In the genomic region with DNA sequence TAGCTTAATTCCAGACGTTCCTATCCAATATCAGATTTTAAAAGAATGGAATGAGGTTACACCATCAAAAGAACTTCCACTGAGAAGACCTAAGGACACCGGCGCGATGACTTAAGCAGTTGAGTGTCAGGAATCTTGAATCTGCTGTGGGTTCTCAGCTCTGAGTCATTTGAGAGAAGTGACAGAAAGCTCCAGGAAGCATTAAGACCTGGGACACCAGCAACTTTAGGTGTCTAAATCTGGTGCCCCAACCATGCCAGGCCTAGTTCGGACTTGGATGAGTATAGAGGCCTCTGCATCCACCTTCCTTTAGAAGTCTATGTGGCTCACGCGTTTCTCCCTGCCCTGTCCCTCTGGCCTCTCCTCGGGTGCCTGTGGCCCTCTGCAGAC, we compare ENCODE assay signal across 9 mouse cellular contexts. TPM values are rescaled to one million over a fixed set of nuclear protein-coding genes. Genes with fewer than 3 reads are reported as not detected.
DNase-seq lines count a peak whose midpoint lies in the region; ATAC-seq and TF ChIP-seq lines count a peak whose summit lies in the region.
"Had no signal": no experiment of that assay in that cellular context is flagged by ENCODE, and none has a peak within 500 bp of the region (broad histone marks: within the 10 kb centered on the region; RNA-seq: fewer than 3 reads in every experiment).

No protein-coding gene starts in this region.

- peak overlapping the region; percentile 99 for H3K27ac ChIP-seq in heart, postnatal 0 days (ENCODE audit: low read depth)
- H3K27ac ChIP-seq in hindbrain, embryonic 12.5 days: peak overlapping the region; percentile 83; the same call in 1 of the 2 replicates
- no peak overlapping the region for H3K27ac ChIP-seq in midbrain, embryonic 11.5 days (ENCODE audit: low read depth, low read length)

- H3K9me3 ChIP-seq in heart, postnatal 0 days (replicated peaks; ENCODE audit: control insufficient read depth, low read length): no peaks in the 10 kb centered on the region
- no peaks in the 10 kb centered on the region for H3K9me3 ChIP-seq in hindbrain, embryonic 12.5 days (replicated peaks)
- no peaks in the 10 kb centered on the region for H3K9me3 ChIP-seq in midbrain, embryonic 11.5 days (ENCODE audit: control insufficient read depth, low read length)

- H3K36me3 ChIP-seq in heart, postnatal 0 days (replicated peaks; ENCODE audit: control insufficient read depth, insufficient read depth, low read length): peaks cover 25% of the 10 kb centered on the region
- H3K36me3 ChIP-seq in hindbrain, embryonic 12.5 days: peaks cover 25% of the 10 kb centered on the region
- H3K36me3 ChIP-seq in midbrain, embryonic 11.5 days (ENCODE audit: control insufficient read depth, insufficient read depth, low read length): peaks cover 7% of the 10 kb centered on the region

- DNase-seq in heart, postnatal 0 days (ENCODE audit: low spot score): no peak
- DNase-seq in heart, postnatal 4 days: no peak
- DNase-seq in Patski (ENCODE audit: low read depth, low spot score): no peak
- DNase-seq in midbrain, embryonic 11.5 days (ENCODE audit: low spot score, missing footprints): peak; percentile 92
- DNase-seq in adrenal gland, postnatal 14 days: no peak
- DNase-seq in right cerebral cortex, postnatal 4 days: no peak
- DNase-seq in cerebellum, adult 18-20 months: no peak

- POLR2A ChIA-PET in Patski (lab: Charles Lee): interaction anchor here (1.1 kb wide), 1 partner anchor 57 kb away, joined by 4 read pairs; no protein-coding TSS in a partner anchor

- H3K27me3 ChIP-seq in heart, postnatal 0 days (ENCODE audit: control insufficient read depth, insufficient read depth, low read length): no peaks in the 10 kb centered on the region
- no peaks in the 10 kb centered on the region for H3K27me3 ChIP-seq in Patski
- peaks cover 33% of the 10 kb centered on the region for H3K27me3 ChIP-seq in hindbrain, embryonic 12.5 days
- H3K27me3 ChIP-seq in midbrain, embryonic 11.5 days (ENCODE audit: control insufficient read depth, insufficient read depth, low read length): peaks cover 19% of the 10 kb centered on the region

- TF ChIP-seq EP300 in heart, postnatal 0 days (IDR thresholded peaks at IDR 0.05; ENCODE audit: low read depth): no peak

- 16% methylated on average over 8 of the region's 8 CpGs for WGBS in heart, postnatal 0 days
- WGBS in hindbrain, embryonic 12.5 days: 20% methylated on average over 8 of the region's 8 CpGs
- 22% methylated on average over 8 of the region's 8 CpGs for WGBS in midbrain, embryonic 11.5 days

- no peak for TF ChIP-seq CTCF in heart, postnatal 0 days (IDR thresholded peaks at IDR 0.05; ENCODE audit: low read depth)
- no peak for TF ChIP-seq CTCF in Patski (IDR thresholded peaks at IDR 0.05)

- no peak for ATAC-seq in heart, postnatal 0 days (ENCODE audit: insufficient read depth, low read depth)
- peak; percentile 0 for ATAC-seq in Patski
- no peak for ATAC-seq in hindbrain, embryonic 12.5 days (ENCODE audit: low FRiP score)
- no peak for ATAC-seq in midbrain, embryonic 11.5 days (ENCODE audit: low FRiP score)

- in situ Hi-C loops in Patski (cut with MboI; ENCODE audit: low pct_unique_long_range_greater_than_20kb): no loop called here

- CTCF ChIA-PET in Patski (lab: Charles Lee): interaction anchor here (1.0 to 2.6 kb wide), 12 partner anchors 8 to 55 kb away, joined by 3 to 12 read pairs (median 4); no protein-coding TSS in a partner anchor

- peak overlapping the region; percentile 56 for H3K4me3 ChIP-seq in heart, postnatal 0 days (ENCODE audit: low read depth, low read length)
- H3K4me3 ChIP-seq in hindbrain, embryonic 12.5 days: peak overlapping the region; percentile 52
- H3K4me3 ChIP-seq in midbrain, embryonic 11.5 days (ENCODE audit: low read depth, low read length): peak overlapping the region; percentile 47

- H3K4me2 ChIP-seq in heart, postnatal 0 days (ENCODE audit: low read depth, low read length): peak overlapping the region; percentile 77
- H3K4me2 ChIP-seq in hindbrain, embryonic 12.5 days (replicated peaks): peak overlapping the region; percentile 85
- peak overlapping the region; percentile 63 for H3K4me2 ChIP-seq in midbrain, embryonic 11.5 days

- H3K9ac ChIP-seq in heart, postnatal 0 days (replicated peaks; ENCODE audit: low read depth, low read length): peak overlapping the region; percentile 68
- peak overlapping the region; percentile 70 for H3K9ac ChIP-seq in hindbrain, embryonic 12.5 days
- peak overlapping the region; percentile 61 for H3K9ac ChIP-seq in midbrain, embryonic 11.5 days (ENCODE audit: low read length)

- peaks cover 40% of the 10 kb centered on the region for H3K4me1 ChIP-seq in heart, postnatal 0 days (ENCODE audit: control insufficient read depth, insufficient read depth)
- H3K4me1 ChIP-seq in hindbrain, embryonic 12.5 days: peaks cover 63% of the 10 kb centered on the region
- peaks cover 26% of the 10 kb centered on the region for H3K4me1 ChIP-seq in midbrain, embryonic 11.5 days (ENCODE audit: control insufficient read depth, insufficient read depth, low read length)

RNA-seq across cellular contexts. Expression of a gene that starts 0.4 kb away (rescaled TPM):
- 40.3 and 57.9 TPM in 2 replicates for total RNA-seq in heart, postnatal 0 days (2014; rRNA removed; ENCODE audit: low replicate concordance)
- 21.9 and 24.6 TPM in 2 replicates for polyA plus RNA-seq in heart, postnatal 0 days (2015; fragmentation: Nextera tagmentation; extraction: Ambion mirVana)
- total RNA-seq in heart, postnatal 4 days (2021): 10 to 100 TPM; 65.8 to 70.3 TPM
- polyA plus RNA-seq in Patski (2021): 53.6 TPM
- 21.8 and 22.7 TPM in 2 replicates for polyA plus RNA-seq in hindbrain, embryonic 12.5 days (2016; fragmentation: Nextera tagmentation; extraction: Ambion mirVana)
- 7.5 TPM in 2 replicates for polyA plus RNA-seq in midbrain, embryonic 11.5 days (2014; fragmentation: Nextera tagmentation; extraction: Ambion mirVana)
- total RNA-seq in adrenal gland, postnatal 14 days (2021): 83.0 and 121 TPM in 2 replicates
- total RNA-seq: megakaryocyte progenitor cell, adult 5-6 weeks had no signal

RNA-seq across cellular contexts. Expression of a gene that starts 26.2 kb away (rescaled TPM):
- total RNA-seq in heart, postnatal 0 days (2014; rRNA removed; ENCODE audit: low replicate concordance): 109 and 110 TPM in 2 replicates
- polyA plus RNA-seq in heart, postnatal 0 days (2015; fragmentation: Nextera tagmentation; extraction: Ambion mirVana): 40.6 and 46.0 TPM in 2 replicates
- 100 to 1,000 TPM; 142 to 145 TPM for total RNA-seq in heart, postnatal 4 days (2021)
- 237 TPM for polyA plus RNA-seq in Patski (2021)
- polyA plus RNA-seq in hindbrain, embryonic 12.5 days (2016; fragmentation: Nextera tagmentation; extraction: Ambion mirVana): 94.0 and 97.1 TPM in 2 replicates
- polyA plus RNA-seq in midbrain, embryonic 11.5 days (2014; fragmentation: Nextera tagmentation; extraction: Ambion mirVana): 106 and 107 TPM in 2 replicates
- total RNA-seq in adrenal gland, postnatal 14 days (2021): 224 and 250 TPM in 2 replicates

RNA-seq across cellular contexts. Expression of a gene that starts 36.3 kb away (rescaled TPM):
- 20.0 and 22.8 TPM in 2 replicates for total RNA-seq in heart, postnatal 0 days (2014; rRNA removed; ENCODE audit: low replicate concordance)
- 15.1 and 16.0 TPM in 2 replicates for polyA plus RNA-seq in heart, postnatal 0 days (2015; fragmentation: Nextera tagmentation; extraction: Ambion mirVana)
- 10 to 100 TPM; 19.9 to 22.6 TPM for total RNA-seq in heart, postnatal 4 days (2021)
- 47.4 TPM for polyA plus RNA-seq in Patski (2021)
- 28.1 and 29.2 TPM in 2 replicates for polyA plus RNA-seq in hindbrain, embryonic 12.5 days (2016; fragmentation: Nextera tagmentation; extraction: Ambion mirVana)
- polyA plus RNA-seq in midbrain, embryonic 11.5 days (2014; fragmentation: Nextera tagmentation; extraction: Ambion mirVana): 9.8 and 10.5 TPM in 2 replicates
- 23.3 and 30.8 TPM in 2 replicates for total RNA-seq in adrenal gland, postnatal 14 days (2021)

RNA-seq across cellular contexts. Expression of a gene that starts 44.4 kb away (rescaled TPM):
- total RNA-seq in heart, postnatal 0 days (2014; rRNA removed; ENCODE audit: low replicate concordance): 30.5 and 35.4 TPM in 2 replicates
- polyA plus RNA-seq in heart, postnatal 0 days (2015; fragmentation: Nextera tagmentation; extraction: Ambion mirVana): 24.0 and 24.2 TPM in 2 replicates
- 10 to 100 TPM; 10.0 to 12.5 TPM for total RNA-seq in heart, postnatal 4 days (2021)
- 0.05 TPM for polyA plus RNA-seq in Patski (2021)
- 0.42 TPM in 1 of 2 replicates, not detected in the other for polyA plus RNA-seq in hindbrain, embryonic 12.5 days (2016; fragmentation: Nextera tagmentation; extraction: Ambion mirVana)
- polyA plus RNA-seq in midbrain, embryonic 11.5 days (2014; fragmentation: Nextera tagmentation; extraction: Ambion mirVana): 0.34 and 0.40 TPM in 2 replicates
- total RNA-seq in adrenal gland, postnatal 14 days (2021): 45.7 and 48.0 TPM in 2 replicates
- total RNA-seq: megakaryocyte progenitor cell, adult 5-6 weeks had no signal

RNA-seq across cellular contexts. Expression of a gene that starts 50.6 kb away (rescaled TPM):
- 1.7 TPM in 1 of 2 replicates, not detected in the other for total RNA-seq in heart, postnatal 0 days (2014; rRNA removed; ENCODE audit: low replicate concordance)
- 0.08 and 0.14 TPM in 2 replicates for polyA plus RNA-seq in heart, postnatal 0 days (2015; fragmentation: Nextera tagmentation; extraction: Ambion mirVana)
- total RNA-seq in heart, postnatal 4 days (2021): under 1 TPM; 0.11 to 0.17 TPM
- 0.13 TPM for polyA plus RNA-seq in Patski (2021)
- polyA plus RNA-seq in hindbrain, embryonic 12.5 days (2016; fragmentation: Nextera tagmentation; extraction: Ambion mirVana): 0.09 TPM in 1 of 2 replicates, not detected in the other
- not detected in 2 replicates for polyA plus RNA-seq in midbrain, embryonic 11.5 days (2014; fragmentation: Nextera tagmentation; extraction: Ambion mirVana)
- total RNA-seq in adrenal gland, postnatal 14 days (2021): 0.26 and 4.7 TPM in 2 replicates
